Mouse (Mus musculus) intestine, postnatal 0 days (tissue): Measurements from ENCODE around the gene Clca3a1. TPM values are rescaled to one million over a fixed set of nuclear protein-coding genes. Genes with fewer than 3 reads are reported as not detected.

Experiments
- ATAC-seq: fragments of 200-750 bp; cut with Nextera tagmentation; 2 replicates; pipeline ENCODE4 v1.8.0; 2017; ENCODE audit warnings: mild to moderate bottlenecking, moderate TSS enrichment, moderate library complexity
- H3K27ac ChIP-seq: fragments of 300-500 bp; sonication (generic); 2 replicates; pipeline ENCODE4 v1.5.1; 2014; ENCODE audit warnings: mild to moderate bottlenecking, low read depth, low read length, moderate library complexity
- H3K27me3 ChIP-seq: fragments of 300-500 bp; sonication (generic); replicated peaks from 2 replicates; pipeline ENCODE4 v1.6.1; 2014; ENCODE audit warnings: low read length, mixed read lengths; ENCODE audit not compliant: control insufficient read depth, insufficient read depth
- H3K36me3 ChIP-seq: fragments of 300-500 bp; sonication (generic); 2 replicates; pipeline ENCODE4 v1.6.1; 2014; ENCODE audit warnings: mild to moderate bottlenecking, moderate library complexity; ENCODE audit not compliant: control insufficient read depth, insufficient read depth
- H3K4me1 ChIP-seq: fragments of 300-500 bp; sonication (generic); replicated peaks from 2 replicates; pipeline ENCODE4 v1.6.1; 2014; ENCODE audit warnings: antibody characterized with exemption, low read length, mixed read lengths; ENCODE audit not compliant: control insufficient read depth, insufficient read depth
- H3K4me2 ChIP-seq: fragments of 300-500 bp; sonication (generic); replicated peaks from 2 replicates; pipeline ENCODE4 v1.6.1; 2014; ENCODE audit warnings: low read depth, mild to moderate bottlenecking, moderate library complexity
- H3K4me3 ChIP-seq: fragments of 300-500 bp; sonication (generic); 2 replicates; pipeline ENCODE4 v1.5.1; 2014; ENCODE audit warnings: low read depth, low read length
- H3K9ac ChIP-seq: fragments of 300-500 bp; sonication (generic); 2 replicates; pipeline ENCODE4 v1.6.1; 2014; ENCODE audit warnings: mild to moderate bottlenecking, low read depth, low read length
- H3K9me3 ChIP-seq: fragments of 300-500 bp; sonication (generic); 2 replicates; pipeline ENCODE4 v1.6.1; 2016; ENCODE audit warnings: mixed run types; ENCODE audit not compliant: control insufficient read depth
- CTCF ChIP-seq: sonication (generic); IDR thresholded peaks from 2 replicates; pipeline ENCODE4 v1.5.1; 2016; ENCODE audit warnings: low read depth, mild to moderate bottlenecking, control low read depth, antibody characterized with exemption, moderate library complexity
- WGBS: fragments of 180-500 bp; shearing (Covaris S2); extraction: QIAGEN DNeasy Blood & Tissue Kit; methylation state at CpG from one replicate; pipeline ENCODE4 v1.1.7; 2014; 5-methylcytosine and 5-hydroxymethylcytosine counted together
- polyA plus RNA-seq: library from polyadenylated mRNA; unstranded; fragments of >200 nt; fragmentation: Nextera tagmentation; extraction: Ambion mirVana; gene quantifications from 2 replicates; pipeline ENCODE4 v1.2.1, GENCODE M21; 2015

The Clca3a1 gene
- polyA plus RNA-seq, 1 experiment from 2014 or later = 3.9 TPM

GRCm38 (mm10) chr3:144714606-144715005, 46.2 kb downstream of the Clca3a1 start:
- no peak for ATAC-seq
- no peak for TF ChIP-seq CTCF
- Histone ChIP-seq H3K9me3 (no peaks in the 10 kb centered on the region), H3K27me3 (no peaks in the 10 kb centered on the region), H3K4me2 (no peak overlapping the region), H3K27ac (no peak overlapping the region), H3K36me3 (peaks cover 15% of the 10 kb centered on the region), H3K4me1 (peaks cover 8% of the 10 kb centered on the region; the same call in 1 of the 2 replicates), H3K9ac (no peak overlapping the region), H3K4me3 (no peak overlapping the region)
- WGBS = 48% methylated on average over 8 of the region's 8 CpGs

- Histone ChIP-seq H3K4me2 (no peak overlapping the region), H3K27ac (peak overlapping the region; percentile 21; the same call in 1 of the 2 replicates), H3K4me1 (peaks cover 8% of the 10 kb centered on the region; the same call in 1 of the 2 replicates), H3K4me3 (no peak overlapping the region), H3K9ac (no peak overlapping the region), H3K9me3 (no peaks in the 10 kb centered on the region), H3K27me3 (no peaks in the 10 kb centered on the region), H3K36me3 (peaks cover 15% of the 10 kb centered on the region)
- TF ChIP-seq CTCF = no peak
- ATAC-seq = no peak
- WGBS = 49% methylated on average over 7 of the region's 7 CpGs
These were observed 46.7 kb downstream of the Clca3a1 start for GRCm38 (mm10) chr3:144714126-144714525.

- Histone ChIP-seq H3K27me3 (no peaks in the 10 kb centered on the region), H3K9ac (no peak overlapping the region), H3K4me3 (no peak overlapping the region), H3K4me1 (no peaks in the 10 kb centered on the region), H3K4me2 (no peak overlapping the region), H3K27ac (no peak overlapping the region), H3K36me3 (peaks cover 34% of the 10 kb centered on the region), H3K9me3 (no peaks in the 10 kb centered on the region)
- no peak for ATAC-seq
- 86% methylated on average over 6 of the region's 6 CpGs for WGBS
- TF ChIP-seq CTCF = no peak
These were observed 49.1 kb downstream of the Clca3a1 start for GRCm38 (mm10) chr3:144711607-144712206.

- Histone ChIP-seq H3K4me2 (no peak overlapping the region), H3K27me3 (no peaks in the 10 kb centered on the region), H3K4me3 (no peak overlapping the region), H3K9me3 (no peaks in the 10 kb centered on the region), H3K9ac (no peak overlapping the region), H3K4me1 (no peaks in the 10 kb centered on the region), H3K36me3 (peaks cover 43% of the 10 kb centered on the region), H3K27ac (no peak overlapping the region)
- no peak for TF ChIP-seq CTCF
- 60% methylated on average over 5 of the region's 5 CpGs for WGBS
- no peak; the same call in 1 of the 2 replicates for ATAC-seq
These were observed 52.2 kb downstream of the Clca3a1 start for GRCm38 (mm10) chr3:144708612-144709011.

GRCm38 (mm10) chr3:144703959-144704358, 56.8 kb downstream of the Clca3a1 start:
- TF ChIP-seq CTCF = no peak
- ATAC-seq = peak; percentile 61
- peak overlapping the region; percentile 33; the same call in 1 of the 2 replicates for H3K4me2 ChIP-seq
- no peaks in the 10 kb centered on the region for H3K9me3 ChIP-seq
- H3K36me3 ChIP-seq = peaks cover 34% of the 10 kb centered on the region
- H3K27me3 ChIP-seq = no peaks in the 10 kb centered on the region
- WGBS = 52% methylated on average over 6 of the region's 6 CpGs
- H3K4me1 ChIP-seq = no peaks in the 10 kb centered on the region
- H3K9ac ChIP-seq = no peak overlapping the region
- no peak overlapping the region for H3K4me3 ChIP-seq
- H3K27ac ChIP-seq = peak overlapping the region; percentile 28; the same call in 1 of the 2 replicates

- H3K9ac ChIP-seq = no peak overlapping the region
- H3K4me3 ChIP-seq = no peak overlapping the region
- peaks cover 41% of the 10 kb centered on the region for H3K36me3 ChIP-seq
- H3K4me2 ChIP-seq = no peak overlapping the region
- 75% methylated on average over 5 of the region's 5 CpGs for WGBS
- TF ChIP-seq CTCF = no peak
- no peak overlapping the region for H3K27ac ChIP-seq
- no peaks in the 10 kb centered on the region for H3K4me1 ChIP-seq
- H3K9me3 ChIP-seq = no peaks in the 10 kb centered on the region
- no peaks in the 10 kb centered on the region for H3K27me3 ChIP-seq
- ATAC-seq = no peak
These were observed 61.9 kb downstream of the Clca3a1 start for GRCm38 (mm10) chr3:144698790-144699433.
